Mouse (Mus musculus): ENCODE data around the gene Tsx.

Tsx gene

DNA sequence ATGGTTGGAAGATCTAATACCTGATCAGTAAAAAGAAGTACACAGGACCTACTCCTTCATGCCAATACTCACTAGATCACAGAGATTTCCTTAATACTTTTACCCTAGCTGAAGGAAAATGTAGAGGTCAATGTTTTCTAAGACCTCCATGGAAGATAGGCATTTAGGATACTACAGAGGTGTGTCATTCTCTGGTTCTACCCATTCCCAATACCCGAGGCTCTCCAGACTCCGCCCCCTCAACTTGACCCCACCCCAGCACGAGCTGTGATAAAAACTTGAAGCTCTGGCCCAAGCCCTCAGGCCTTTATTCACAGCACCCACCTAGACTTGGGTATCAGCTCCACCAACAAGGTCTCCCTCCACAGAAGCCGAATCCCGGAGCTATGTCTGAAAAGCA is at the start of gene Tsx:
Tsx (plus strand) TSS at position 301 of the 400 bp plus-strand sequence.
- in situ Hi-C loops (cut with MboI; ENCODE audit: unreplicated experiment in 2 of 2) = loop anchor here in 1 of 2 experiments (25.0 kb wide), 1 partner anchor 1377 kb away; no protein-coding TSS in a partner anchor

- in situ Hi-C loops (cut with MboI; ENCODE audit: unreplicated experiment in 2 of 2) = loop anchor here in 1 of 2 experiments (5.0 kb wide), 1 partner anchor 99 kb away; no protein-coding TSS in a partner anchor
Measured at GRCm38 (mm10) chrX:103366201-103366600, 48.1 kb upstream of the Tsx start.

DNA sequence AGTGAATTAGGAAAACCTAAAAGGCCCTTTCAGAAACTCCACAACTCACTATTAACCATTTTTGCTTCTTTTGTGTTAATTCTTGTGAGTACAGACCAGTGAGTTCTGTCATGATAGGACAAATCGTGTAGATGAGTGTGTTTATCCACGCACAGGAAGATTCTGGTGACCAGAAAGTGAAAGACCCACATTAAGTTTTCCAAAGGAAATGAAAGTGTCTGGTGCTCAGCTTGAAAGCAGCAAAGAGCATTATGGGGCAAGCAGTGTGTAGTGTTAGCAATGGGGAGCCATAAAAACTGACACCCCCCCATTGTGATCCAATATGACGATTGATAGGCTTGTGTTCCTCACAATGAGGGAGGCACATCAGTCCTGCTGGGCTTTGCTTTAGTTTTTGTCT is 45.6 kb upstream of the Tsx start:
- in situ Hi-C loops (cut with MboI; ENCODE audit: unreplicated experiment in 2 of 2) = loop anchor here in 1 of 2 experiments (5.0 kb wide), 1 partner anchor 101 kb away; no protein-coding TSS in a partner anchor

- in situ Hi-C loops (cut with MboI; ENCODE audit: unreplicated experiment in 2 of 2) = loop anchor here in 1 of 2 experiments (5.0 kb wide), 1 partner anchor 109 kb away; no protein-coding TSS in a partner anchor
Measured at GRCm38 (mm10) chrX:103371221-103371620, 43.0 kb upstream of the Tsx start.

DNA sequence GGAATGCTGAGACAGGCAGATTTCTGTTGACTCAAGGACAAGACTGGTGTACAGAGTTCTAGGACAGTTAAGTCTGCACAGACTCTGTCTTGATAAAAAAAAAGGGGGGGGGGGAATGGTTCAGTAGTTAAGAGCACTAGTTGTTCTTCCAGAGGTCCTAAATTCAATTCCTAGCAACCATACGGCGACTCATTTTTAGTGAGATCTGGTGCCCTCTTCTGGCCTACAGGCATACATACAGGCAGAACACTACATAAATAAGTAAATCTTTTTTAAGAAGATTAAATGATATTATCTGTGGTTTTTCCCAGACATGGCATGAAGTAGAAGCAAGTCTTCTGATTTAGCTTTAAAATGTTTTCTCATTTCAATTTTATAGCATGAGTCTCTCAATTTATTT is 42.6 kb upstream of the Tsx start:
- in situ Hi-C loops (cut with MboI; ENCODE audit: unreplicated experiment in 2 of 2) = loop anchor here in 1 of 2 experiments (5.0 kb wide), 1 partner anchor 109 kb away; no protein-coding TSS in a partner anchor

- in situ Hi-C loops (cut with MboI; ENCODE audit: unreplicated experiment in 2 of 2) = loop anchor here in 1 of 2 experiments (5.0 kb wide), 1 partner anchor 112 kb away; no protein-coding TSS in a partner anchor
Measured at GRCm38 (mm10) chrX:103374250-103374649, 40.0 kb upstream of the Tsx start.

DNA sequence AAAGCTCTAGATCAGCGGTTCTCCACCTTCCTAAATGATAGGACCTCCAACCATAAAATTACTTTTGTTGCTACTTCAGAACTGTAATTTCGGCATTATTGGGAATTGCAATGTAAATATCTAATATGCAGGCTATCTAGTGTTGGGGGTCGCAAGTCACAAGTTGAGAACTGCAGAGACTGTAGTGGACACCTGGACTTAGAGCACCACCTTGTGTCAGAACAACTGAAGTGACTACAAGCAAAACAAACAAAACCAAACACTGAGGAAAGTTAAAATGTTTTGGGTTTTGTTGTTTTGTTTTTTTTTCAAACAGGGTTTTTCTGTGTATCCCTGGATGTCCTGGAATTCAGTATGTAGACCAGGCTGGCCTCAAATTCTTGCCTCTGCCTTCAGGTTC is 29.7 kb upstream of the Tsx start:
- in situ Hi-C loops (cut with MboI; ENCODE audit: unreplicated experiment in 2 of 2) = no loop called here

- in situ Hi-C loops (cut with MboI; ENCODE audit: unreplicated experiment in 2 of 2) = no loop called here
Measured at GRCm38 (mm10) chrX:103388131-103388530, 26.1 kb upstream of the Tsx start.

- in situ Hi-C loops (cut with MboI; ENCODE audit: unreplicated experiment in 2 of 2) = no loop called here
Measured at GRCm38 (mm10) chrX:103393841-103394240, 20.4 kb upstream of the Tsx start.

- in situ Hi-C loops (cut with MboI; ENCODE audit: unreplicated experiment in 2 of 2) = loop anchor here in 1 of 2 experiments (25.0 kb wide), 1 partner anchor 1368 kb away; no protein-coding TSS in a partner anchor
Measured at GRCm38 (mm10) chrX:103405021-103405420, 9.2 kb upstream of the Tsx start.

- in situ Hi-C loops (cut with MboI; ENCODE audit: unreplicated experiment in 2 of 2) = loop anchor here in 1 of 2 experiments (25.0 kb wide), 1 partner anchor 1384 kb away; no protein-coding TSS in a partner anchor
Measured at GRCm38 (mm10) chrX:103421710-103422109, 7.4 kb downstream of the Tsx start, which contains the start of gene Gm26992. Gm26992 (plus strand) TSS chrX:103422010.

DNA sequence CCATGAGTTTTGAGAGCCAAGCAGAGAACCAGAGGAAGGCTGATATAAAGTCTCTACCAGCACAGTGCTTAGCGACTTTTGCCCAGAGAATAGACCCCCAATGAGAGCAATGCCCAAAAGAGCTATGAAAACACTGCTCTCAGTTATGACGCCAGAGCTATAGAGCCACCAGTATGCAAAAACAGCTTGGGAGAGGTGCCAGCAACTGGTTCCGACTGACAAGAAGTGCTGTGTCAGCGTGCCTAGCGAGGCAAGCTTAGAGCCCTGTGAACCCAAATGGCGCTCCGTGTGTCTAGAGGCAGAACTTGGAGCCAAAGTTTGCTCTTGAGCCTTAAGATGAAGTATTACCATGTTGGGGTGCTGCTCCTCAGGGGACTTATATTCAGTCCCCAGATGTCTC is 13.4 kb downstream of the Tsx start:
- in situ Hi-C loops (cut with MboI; ENCODE audit: unreplicated experiment in 2 of 2) = loop anchor here (25.0 kb wide), 3 partner anchors 465 to 940 kb away; partner anchors contain the start of gene Gm3880 (in 1 of the 2)

DNA sequence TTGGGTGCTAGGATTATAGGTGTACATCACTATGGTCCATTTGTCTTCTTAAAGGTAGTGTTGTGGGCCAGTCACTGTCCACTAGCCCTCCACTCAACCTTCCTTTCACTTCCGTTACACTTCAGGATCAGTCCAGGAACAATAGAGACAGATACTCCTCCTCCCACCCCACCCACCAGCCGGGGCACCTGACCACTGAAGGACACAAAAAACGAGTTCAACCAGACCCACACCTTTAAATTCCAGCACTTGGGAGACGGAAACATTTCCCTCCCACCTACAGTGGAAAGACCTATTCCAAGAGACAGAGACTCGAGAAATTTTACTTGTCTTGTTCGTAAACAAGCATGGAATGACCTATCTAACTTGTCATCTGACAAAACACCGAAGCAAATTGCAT is 18.0 kb downstream of the Tsx start:
- in situ Hi-C loops (cut with MboI; ENCODE audit: unreplicated experiment in 2 of 2) = loop anchor here (10.0 to 25.0 kb wide), 6 partner anchors 167 to 1217 kb away; partner anchors contain the start of gene Gm3880 (in 1 of the 2)

GRCm38 (mm10) chrX:103438023-103438422 is 23.8 kb downstream of the Tsx start:
- in situ Hi-C loops (cut with MboI; ENCODE audit: unreplicated experiment in 2 of 2) = loop anchor here (10.0 to 25.0 kb wide), 6 partner anchors 173 to 1223 kb away; partner anchors contain the start of gene Gm3880 (in 1 of the 2)

- in situ Hi-C loops (cut with MboI; ENCODE audit: unreplicated experiment in 2 of 2) = loop anchor here (5.0 to 25.0 kb wide), 4 partner anchors 179 to 954 kb away; partner anchors contain the start of gene Gm3880 (in 1 of the 2)
Measured at GRCm38 (mm10) chrX:103440803-103441202, 26.5 kb downstream of the Tsx start.

DNA sequence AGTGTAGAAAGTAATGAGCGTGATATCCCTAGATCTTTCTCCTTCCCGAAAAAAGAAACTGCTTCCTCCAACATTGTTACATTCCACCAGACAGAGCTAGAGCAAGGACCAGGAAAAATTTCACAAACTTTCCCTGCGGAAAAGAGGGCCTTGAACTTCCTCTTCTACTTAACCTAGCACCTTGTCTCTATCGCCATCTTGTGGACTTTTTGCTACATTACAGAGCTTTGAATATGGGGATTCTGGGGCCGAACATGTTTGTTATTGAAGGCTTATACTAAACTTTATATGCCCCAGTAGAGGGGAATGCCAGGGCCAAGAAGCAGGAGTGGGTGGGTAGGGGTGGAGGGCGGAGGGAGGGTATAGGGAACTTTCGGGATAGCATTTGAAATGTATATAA is 29.5 kb downstream of the Tsx start:
- in situ Hi-C loops (cut with MboI; ENCODE audit: unreplicated experiment in 2 of 2) = loop anchor here (5.0 to 25.0 kb wide), 4 partner anchors 181 to 956 kb away; partner anchors contain the start of gene Gm3880 (in 1 of the 2)

DNA sequence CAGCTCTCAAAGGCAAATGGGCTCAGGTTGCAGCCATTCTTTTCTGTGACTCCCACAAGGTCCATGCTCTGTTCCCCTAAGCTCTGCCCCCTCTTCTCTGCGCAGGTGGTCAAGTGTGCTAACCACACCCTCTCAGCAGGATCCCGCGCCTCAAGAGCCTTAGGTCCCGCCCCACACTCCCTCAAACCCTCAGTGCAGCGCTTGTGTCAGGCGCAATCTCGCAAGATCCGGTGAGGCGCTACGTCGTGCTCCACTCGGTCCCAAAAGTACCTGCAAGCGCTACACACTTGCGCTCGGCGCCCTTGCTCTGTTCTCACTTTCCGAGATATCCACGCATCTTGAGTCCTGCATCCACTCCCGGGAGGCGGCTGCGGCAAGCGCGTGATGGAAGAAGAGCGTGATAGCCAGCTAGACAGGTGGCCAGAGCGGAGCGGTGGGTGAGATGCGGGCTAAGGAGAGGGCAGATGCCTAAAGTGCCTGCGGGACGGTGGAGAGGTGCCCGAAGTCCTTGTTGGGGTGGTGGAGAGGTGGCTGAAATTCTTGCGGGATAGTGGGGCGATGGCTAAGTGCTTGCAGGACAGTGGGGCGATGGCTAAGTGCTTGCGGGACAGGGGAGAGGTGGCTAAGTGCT is 33.4 kb downstream of the Tsx start:
- in situ Hi-C loops (cut with MboI; ENCODE audit: unreplicated experiment in 2 of 2) = loop anchor here (25.0 kb wide), 3 partner anchors 485 to 960 kb away; partner anchors contain the start of gene Gm3880 (in 1 of the 2)

GRCm38 (mm10) chrX:103448429-103448828 is 34.2 kb downstream of the Tsx start:
- in situ Hi-C loops (cut with MboI; ENCODE audit: unreplicated experiment in 2 of 2) = loop anchor here (25.0 kb wide), 3 partner anchors 486 to 961 kb away; partner anchors contain the start of gene Gm3880 (in 1 of the 2)

GRCm38 (mm10) chrX:103448943-103449722 is 34.9 kb downstream of the Tsx start:
- in situ Hi-C loops (cut with MboI; ENCODE audit: unreplicated experiment in 2 of 2) = loop anchor here (25.0 kb wide), 3 partner anchors 487 to 962 kb away; partner anchors contain the start of gene Gm3880 (in 1 of the 2)

DNA sequence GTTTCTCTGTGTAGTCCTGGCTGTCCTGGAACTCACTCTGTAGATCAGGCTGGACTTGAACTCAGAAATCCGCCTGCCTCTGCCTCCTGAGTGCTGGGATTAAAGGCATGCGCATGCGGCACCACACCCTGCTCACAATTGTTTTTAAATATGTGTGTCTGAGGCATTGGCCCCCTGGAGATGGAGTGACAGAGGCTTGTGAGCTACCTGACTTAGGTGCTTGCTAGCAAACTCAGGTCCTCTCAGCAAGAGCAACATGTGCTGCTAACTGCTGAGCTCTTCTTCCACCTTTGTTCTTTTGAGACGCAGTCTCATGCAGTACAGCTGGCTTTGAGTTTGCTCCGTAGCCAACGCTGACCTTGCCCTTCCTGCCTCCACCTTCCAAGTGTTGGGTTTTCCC is 38.5 kb downstream of the Tsx start:
- in situ Hi-C loops (cut with MboI; ENCODE audit: unreplicated experiment in 2 of 2) = no loop called here

Measured in v-Abl transformed pro-B cells (cell line).